In genomic region chr2:30415936-30416648, GRCm38 (mm10) we compare ENCODE assay signal across 7 mouse cellular contexts. TPM values are rescaled to one million over a fixed set of nuclear protein-coding genes. Genes with fewer than 3 reads are reported as not detected.
DNase-seq lines count a peak whose midpoint lies in the region; ATAC-seq lines count a peak whose summit lies in the region.

TSS of gene Ptpa (plus strand) at chr2:30416039.

- H3K9ac ChIP-seq in intestine, embryonic 16.5 days (ENCODE audit: low read depth, low read length) = peak within 1 kb of the TSS; percentile 98
- H3K9ac ChIP-seq in midbrain, embryonic 11.5 days (ENCODE audit: low read length) = peak within 1 kb of the TSS; percentile 95

- H3K27ac ChIP-seq in intestine, embryonic 16.5 days (ENCODE audit: low read length) = peak within 1 kb of the TSS; percentile 97
- peak within 1 kb of the TSS; percentile 94 for H3K27ac ChIP-seq in midbrain, embryonic 11.5 days (ENCODE audit: low read depth, low read length)

- H3K4me2 ChIP-seq in intestine, embryonic 16.5 days (ENCODE audit: low read depth, low read length) = peak within 1 kb of the TSS; percentile 85
- peak within 1 kb of the TSS; percentile 72 for H3K4me2 ChIP-seq in midbrain, embryonic 11.5 days

- under 1% methylated on average over 65 of the region's 67 CpGs for WGBS in intestine, embryonic 16.5 days
- under 1% methylated on average over 65 of the region's 67 CpGs for WGBS in midbrain, embryonic 11.5 days

- no peaks in the 10 kb centered on the region for H3K36me3 ChIP-seq in intestine, embryonic 16.5 days (ENCODE audit: control insufficient read depth, insufficient read depth, low read length)
- H3K36me3 ChIP-seq in midbrain, embryonic 11.5 days (ENCODE audit: control insufficient read depth, insufficient read depth, low read length) = no peaks in the 10 kb centered on the region

- intact Hi-C loops in left cerebral cortex, postnatal 36 days (cut with DNase I) = loop anchor here (2.0 kb wide), 1 partner anchor 25 kb away; no protein-coding TSS in a partner anchor

- H3K4me3 ChIP-seq in intestine, embryonic 16.5 days (ENCODE audit: low read length) = peak within 1 kb of the TSS; percentile 91
- peak within 1 kb of the TSS; percentile 71 for H3K4me3 ChIP-seq in midbrain, embryonic 11.5 days (ENCODE audit: low read depth, low read length)

- H3K4me1 ChIP-seq in intestine, embryonic 16.5 days (ENCODE audit: control insufficient read depth, insufficient read depth, low read length) = peaks cover 28% of the 10 kb centered on the region
- peaks cover 24% of the 10 kb centered on the region; the same call in 1 of the 2 replicates for H3K4me1 ChIP-seq in midbrain, embryonic 11.5 days (ENCODE audit: control insufficient read depth, insufficient read depth, low read length)

- no peaks in the 10 kb centered on the region for H3K9me3 ChIP-seq in intestine, embryonic 16.5 days (ENCODE audit: control insufficient read depth, low read length)
- no peaks in the 10 kb centered on the region for H3K9me3 ChIP-seq in midbrain, embryonic 11.5 days (ENCODE audit: control insufficient read depth, low read length)

- DNase-seq in adrenal gland, adult 18-20 months (ENCODE audit: low spot score in 2 of 2) = peak; percentile 90 to 91
- DNase-seq in embryo, embryonic 11 days = peak; percentile 95
- peak; percentile 83 to 94 for DNase-seq in gastrocnemius, postnatal 4 days (ENCODE audit: low spot score in 2 of 2)
- peak; percentile 91 to 93 for DNase-seq in left cerebral cortex, postnatal 36 days (ENCODE audit: low spot score in 2 of 2)
- DNase-seq in midbrain, embryonic 11.5 days (ENCODE audit: low spot score, missing footprints) = peak; percentile 99
- DNase-seq in skeletal muscle tissue, adult 2 months (ENCODE audit: low read depth, low spot score) = peak; percentile 93

- H3K27me3 ChIP-seq in intestine, embryonic 16.5 days (replicated peaks; ENCODE audit: control insufficient read depth, insufficient read depth, low read length) = no peaks in the 10 kb centered on the region
- H3K27me3 ChIP-seq in midbrain, embryonic 11.5 days (ENCODE audit: control insufficient read depth, insufficient read depth, low read length) = no peaks in the 10 kb centered on the region

- ATAC-seq in intestine, embryonic 16.5 days = peak; percentile 91
- ATAC-seq in midbrain, embryonic 11.5 days (ENCODE audit: low FRiP score) = peak; percentile 94

RNA-seq across cellular contexts. Expression of gene Ptpa, which starts in this region (rescaled TPM):
- 100 to 1,000 TPM; 134 to 138 TPM for total RNA-seq in adrenal gland, adult 18-20 months (2021)
- total RNA-seq in gastrocnemius, postnatal 4 days (2021) = 100 to 1,000 TPM; 122 to 132 TPM
- 120 and 132 TPM in 2 replicates for polyA plus RNA-seq in intestine, embryonic 16.5 days (2015; fragmentation: Nextera tagmentation; extraction: Ambion mirVana)
- 100 to 1,000 TPM; 175 to 182 TPM for total RNA-seq in left cerebral cortex, postnatal 36 days (2021)
- 50.7 and 54.3 TPM in 2 replicates for polyA plus RNA-seq in midbrain, embryonic 11.5 days (2014; fragmentation: Nextera tagmentation; extraction: Ambion mirVana)

Comparison
In these comparisons a context has a peak if more than half of its experiments do, and no peak if none do; other contexts are left out.
1. Peak in every context shown above with its lines: DNase-seq, ATAC-seq, H3K4me3 ChIP-seq and H3K27ac ChIP-seq.